Mouse (Mus musculus) embryonic facial prominence, embryonic 15.5 days (tissue): ENCODE measurements around the gene Map3k1. TPM values are rescaled to one million over a fixed set of nuclear protein-coding genes. Genes with fewer than 3 reads are reported as not detected.

Source experiments
- ATAC-seq: fragments of 200-750 bp; cut with Nextera tagmentation; 2 replicates; pipeline ENCODE4 v1.8.0; 2017; ENCODE audit warnings: low read depth, moderate TSS enrichment; ENCODE audit not compliant: insufficient number of reproducible peaks, low FRiP score, low TSS enrichment
- H3K27ac ChIP-seq: fragments of 300-500 bp; sonication (generic); replicated peaks from 2 replicates; pipeline ENCODE4 v1.5.1; 2015; ENCODE audit warnings: mild to moderate bottlenecking, inconsistent platforms
- H3K27me3 ChIP-seq: fragments of 300-500 bp; sonication (generic); 2 replicates; pipeline ENCODE4 v1.6.1; 2015; ENCODE audit warnings: inconsistent platforms
- H3K36me3 ChIP-seq: fragments of 300-500 bp; sonication (generic); 2 replicates; pipeline ENCODE4 v1.6.1; 2015; ENCODE audit warnings: mild to moderate bottlenecking, inconsistent platforms
- H3K4me1 ChIP-seq: fragments of 300-500 bp; sonication (generic); 2 replicates; pipeline ENCODE4 v1.6.1; 2015; ENCODE audit warnings: inconsistent platforms
- H3K4me2 ChIP-seq: fragments of 300-500 bp; sonication (generic); replicated peaks from 2 replicates; pipeline ENCODE4 v1.6.1; 2015; ENCODE audit warnings: mild to moderate bottlenecking, inconsistent platforms
- H3K4me3 ChIP-seq: fragments of 300-500 bp; sonication (generic); replicated peaks from 2 replicates; pipeline ENCODE4 v1.5.1; 2015; ENCODE audit warnings: mild to moderate bottlenecking, inconsistent platforms
- H3K9ac ChIP-seq: fragments of 300-500 bp; sonication (generic); 2 replicates; pipeline ENCODE4 v1.6.1; 2015; ENCODE audit warnings: inconsistent platforms
- H3K9me3 ChIP-seq: fragments of 300-500 bp; sonication (generic); replicated peaks from 2 replicates; pipeline ENCODE4 v1.6.1; 2016; ENCODE audit warnings: inconsistent platforms
- WGBS: fragments of 180-500 bp; shearing (Covaris S2); methylation state at CpG from one replicate; pipeline ENCODE4 v1.1.7; 2015; 5-methylcytosine and 5-hydroxymethylcytosine counted together
- polyA plus RNA-seq: library from polyadenylated mRNA; unstranded; fragments of >200 nt; fragmentation: Nextera tagmentation; extraction: Ambion mirVana; gene quantifications from 2 replicates; pipeline ENCODE4 v1.2.1, GENCODE M21; 2015

Gene Map3k1
- polyA plus RNA-seq, 1 experiment from 2014 or later: 16.3 TPM

DNA sequence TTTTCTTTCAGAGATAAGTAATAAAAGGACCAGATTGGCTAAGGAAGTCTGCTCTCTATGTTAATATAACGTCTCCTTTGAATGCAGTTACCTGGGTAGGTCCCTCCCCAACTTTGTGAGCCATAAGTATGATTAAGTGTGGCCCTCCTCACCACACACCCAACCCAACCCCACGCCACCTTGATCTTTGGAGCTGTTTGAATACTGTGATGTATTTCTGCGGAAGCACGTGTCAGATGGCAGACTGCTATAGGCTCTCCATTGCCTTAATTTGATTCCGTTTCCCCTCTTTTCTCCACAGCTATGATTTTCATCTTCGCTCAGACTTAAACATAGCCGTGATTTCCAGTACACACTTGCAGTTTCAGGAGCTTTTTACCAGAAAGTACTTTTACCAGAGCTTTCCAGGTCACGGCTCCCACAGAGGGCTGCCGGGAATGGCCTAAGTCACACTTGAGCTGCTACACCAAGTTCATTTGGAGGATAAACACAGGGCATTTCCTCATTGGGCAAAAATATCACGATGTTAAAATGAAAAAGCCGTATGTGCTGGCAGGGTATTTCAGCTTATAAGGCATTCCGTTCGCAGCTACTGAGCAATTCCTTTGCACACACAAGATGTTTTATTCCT lies 2.3 kb upstream of the Map3k1 start:
- Histone ChIP-seq H3K4me1 (peaks cover 5% of the 10 kb centered on the region; the same call in 1 of the 2 replicates), H3K36me3 (no peaks in the 10 kb centered on the region), H3K27ac (no peak overlapping the region), H3K27me3 (no peaks in the 10 kb centered on the region), H3K4me3 (no peak overlapping the region), H3K4me2 (no peak overlapping the region), H3K9me3 (no peaks in the 10 kb centered on the region), H3K9ac (no peak overlapping the region)
- WGBS: 82% methylated on average over 13 of the region's 13 CpGs
- ATAC-seq: no peak

DNA sequence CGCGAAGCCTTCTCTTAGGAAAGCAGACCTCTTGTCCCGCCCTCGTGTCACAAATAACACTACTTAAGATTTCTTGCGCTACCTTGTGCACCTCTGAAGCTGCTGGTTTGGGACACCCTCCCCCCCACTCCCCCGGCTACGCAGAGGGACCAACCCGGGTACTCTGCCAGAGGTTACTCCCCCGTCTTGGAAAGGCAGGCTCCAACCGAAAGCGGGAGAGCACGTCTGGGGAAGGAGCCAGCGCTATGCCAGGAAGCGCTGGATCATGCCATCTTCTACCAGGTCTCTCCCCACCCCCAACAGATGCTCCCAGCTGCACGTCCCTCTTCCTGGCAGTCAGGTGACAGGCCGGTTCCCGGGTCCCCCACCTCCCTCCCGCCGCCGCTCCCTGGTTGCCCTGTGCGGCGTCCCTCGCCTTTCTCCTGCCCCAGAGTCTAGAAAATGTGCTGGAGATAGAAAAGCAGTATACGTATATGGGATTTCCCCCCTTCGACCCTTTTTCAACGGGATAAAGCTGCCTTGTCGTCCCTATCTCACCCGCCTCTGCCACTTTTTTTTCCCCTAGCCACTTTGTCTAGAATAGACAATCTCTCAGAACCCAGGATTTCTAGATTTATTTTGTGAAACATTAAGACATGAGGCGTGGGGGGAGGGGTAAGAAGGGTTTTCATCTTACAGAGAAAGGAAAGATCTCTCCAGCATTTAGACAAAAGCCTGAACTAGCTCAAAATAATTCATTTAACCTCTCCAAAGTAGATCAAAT lies 854 bp upstream of the Map3k1 start:
- H3K4me1 ChIP-seq: peaks cover 18% of the 10 kb centered on the region
- ATAC-seq: peak; percentile 56
- no peaks in the 10 kb centered on the region for H3K9me3 ChIP-seq
- H3K27ac ChIP-seq: peak overlapping the region; percentile 95
- H3K36me3 ChIP-seq: no peaks in the 10 kb centered on the region
- peak overlapping the region; percentile 90 for H3K4me3 ChIP-seq
- peak overlapping the region; percentile 88 for H3K4me2 ChIP-seq
- no peaks in the 10 kb centered on the region for H3K27me3 ChIP-seq
- peak overlapping the region; percentile 84 for H3K9ac ChIP-seq
- WGBS: 2% methylated on average over 29 of the region's 29 CpGs

DNA sequence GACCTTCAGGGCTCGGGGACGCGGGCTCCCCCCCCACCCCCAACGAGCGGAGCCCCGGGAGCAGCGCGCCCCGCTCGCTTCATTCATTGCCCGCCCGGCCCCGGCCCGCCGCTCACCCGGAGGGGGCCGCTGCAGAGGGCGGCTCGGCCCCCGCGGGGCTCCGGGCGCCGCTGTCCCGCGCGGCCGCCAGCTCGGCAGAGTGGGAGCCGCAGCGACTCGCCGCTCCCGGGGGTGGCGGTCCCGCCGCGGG lies 481 bp downstream of the Map3k1 start:
- Histone ChIP-seq H3K27me3 (no peaks in the 10 kb centered on the region), H3K36me3 (no peaks in the 10 kb centered on the region), H3K9me3 (no peaks in the 10 kb centered on the region)

DNA sequence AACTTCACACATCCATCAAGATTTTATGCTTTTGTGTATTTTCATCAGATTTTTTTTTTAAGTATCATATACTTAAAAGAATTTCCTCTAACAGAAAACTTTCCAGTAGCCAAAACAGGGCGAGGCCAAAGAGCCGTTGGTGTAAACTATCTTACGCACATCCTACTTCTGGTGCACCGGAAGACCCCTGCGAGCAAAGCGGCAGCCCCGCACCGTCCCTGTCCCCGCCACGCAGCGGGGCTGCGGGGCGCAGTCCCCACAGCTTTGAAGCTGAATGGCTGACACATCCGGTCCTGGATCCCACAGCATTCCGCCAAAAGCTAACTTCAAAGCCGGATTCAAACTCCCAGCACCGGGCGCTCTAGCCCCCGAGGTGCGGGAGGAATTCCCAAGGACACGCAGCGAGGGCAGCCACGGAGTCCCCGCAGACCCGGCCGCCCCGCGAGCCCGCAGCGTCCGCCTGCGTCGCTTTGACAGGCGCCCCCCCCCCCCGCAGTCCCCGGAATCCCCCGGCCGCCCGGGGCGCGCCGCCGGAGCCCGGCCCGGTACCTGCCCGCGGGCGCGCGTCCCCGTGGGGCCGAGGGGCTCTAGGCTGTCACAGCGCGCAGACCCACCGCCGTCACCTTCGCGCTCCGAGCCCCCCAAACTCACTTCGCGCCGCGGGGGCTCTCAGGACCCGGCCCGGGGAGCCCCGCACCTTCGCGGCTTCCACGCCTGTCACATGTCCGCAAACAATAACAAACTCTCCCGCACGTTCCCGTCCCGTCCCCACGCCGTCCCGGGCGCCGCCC lies 1.0 kb downstream of the Map3k1 start:
- H3K9ac ChIP-seq: peak overlapping the region; percentile 84
- peaks cover 36% of the 10 kb centered on the region for H3K4me1 ChIP-seq
- peak overlapping the region; percentile 88 for H3K4me2 ChIP-seq
- no peaks in the 10 kb centered on the region for H3K9me3 ChIP-seq
- peak overlapping the region; percentile 90 for H3K4me3 ChIP-seq
- no peaks in the 10 kb centered on the region for H3K27me3 ChIP-seq
- no peaks in the 10 kb centered on the region for H3K36me3 ChIP-seq
- peak overlapping the region; percentile 95 for H3K27ac ChIP-seq
- WGBS: under 1% methylated on average over 67 of the region's 79 CpGs
- peak; percentile 16; the same call in 1 of the 2 replicates for ATAC-seq

More for the DNA sequence above, 481 bp downstream of the Map3k1 start:
- H3K4me1 ChIP-seq: peaks cover 31% of the 10 kb centered on the region
- H3K27ac ChIP-seq: peak overlapping the region; percentile 95
- peak overlapping the region; percentile 84 for H3K9ac ChIP-seq
- peak overlapping the region; percentile 90 for H3K4me3 ChIP-seq
- ATAC-seq: peak; percentile 56
- 0% methylated on average over 23 of the region's 38 CpGs for WGBS
- H3K4me2 ChIP-seq: peak overlapping the region; percentile 88

DNA sequence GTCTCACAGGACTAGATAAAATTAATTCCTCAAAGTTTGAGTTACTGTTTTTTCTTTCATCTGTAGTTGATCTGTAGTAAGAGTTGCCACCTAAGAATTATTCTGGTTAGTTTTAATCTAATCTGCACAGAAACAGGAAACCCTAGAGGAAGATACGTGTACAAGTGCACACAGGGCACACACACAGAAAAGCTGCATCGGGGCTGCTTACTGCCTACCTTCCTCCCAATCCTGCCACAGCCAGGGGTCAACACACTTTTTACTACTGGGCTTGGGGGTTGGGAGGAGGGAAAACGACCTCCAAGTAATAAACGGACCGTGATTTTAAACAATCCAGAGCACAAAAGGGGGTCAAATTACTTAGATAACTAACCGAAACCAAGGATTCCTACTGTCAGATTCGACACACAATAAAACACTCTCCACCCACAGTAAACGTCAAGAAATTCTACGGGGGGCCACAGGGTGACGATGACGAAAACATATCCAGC lies 1.6 kb downstream of the Map3k1 start:
- H3K4me3 ChIP-seq: peak overlapping the region; percentile 90
- no peaks in the 10 kb centered on the region for H3K27me3 ChIP-seq
- H3K36me3 ChIP-seq: no peaks in the 10 kb centered on the region
- H3K9ac ChIP-seq: 0 out of 2 replicates have a peak overlapping the region, but pooled peaks have one; percentile 84
- H3K4me2 ChIP-seq: peak overlapping the region; percentile 88
- H3K9me3 ChIP-seq: no peaks in the 10 kb centered on the region
- 0 out of 2 replicates have a peak overlapping the region, but pooled peaks have one; percentile 48 for H3K27ac ChIP-seq
- no peak for ATAC-seq
- under 1% methylated on average over 11 of the region's 11 CpGs for WGBS
- H3K4me1 ChIP-seq: peaks cover 43% of the 10 kb centered on the region

DNA sequence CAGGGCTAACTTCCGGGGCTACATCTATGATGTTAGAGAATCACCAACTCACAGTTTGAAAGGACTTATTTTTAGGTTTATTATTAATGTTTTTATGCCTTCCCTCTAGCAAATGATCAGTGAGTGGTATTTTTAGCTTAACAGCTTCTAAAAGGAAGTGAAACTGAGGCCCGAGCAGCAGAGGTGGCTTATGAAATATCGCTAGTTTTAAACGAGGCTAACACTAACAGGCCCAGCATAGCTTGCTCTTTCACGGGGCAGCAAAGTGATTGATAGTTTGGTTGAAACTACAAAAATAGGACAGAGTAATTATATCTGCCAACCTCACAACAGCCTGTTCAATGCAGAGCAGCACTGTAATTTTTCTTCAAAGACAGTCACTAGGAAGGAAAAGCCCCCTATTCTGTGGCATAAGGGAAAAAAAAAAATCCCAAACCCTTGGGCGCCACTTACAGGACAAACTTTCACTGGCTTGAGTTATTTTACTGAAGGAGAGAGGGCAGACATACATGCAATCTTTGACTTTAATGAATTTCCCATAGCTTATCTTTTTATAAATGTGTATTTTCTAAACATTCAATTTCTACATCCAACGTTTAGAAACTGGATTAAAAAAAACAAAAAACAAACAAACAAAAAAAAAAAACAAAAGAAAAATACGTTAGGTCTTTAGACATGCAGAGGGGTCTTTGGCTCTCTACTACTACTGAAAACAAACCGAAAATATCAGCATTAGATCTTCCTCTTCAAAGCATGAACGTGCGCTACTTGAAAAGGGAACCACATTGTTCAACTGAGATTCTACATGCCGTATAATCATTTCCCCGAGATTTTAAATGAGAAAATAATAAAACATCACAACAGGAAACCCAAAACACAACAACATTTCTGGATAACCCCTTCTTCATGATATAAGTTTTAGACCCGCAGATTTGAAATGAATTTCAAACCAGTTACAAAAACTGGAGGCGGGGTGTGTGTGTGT lies 2.8 kb downstream of the Map3k1 start:
- 50% methylated on average over 15 of the region's 15 CpGs for WGBS
- Histone ChIP-seq H3K9me3 (no peaks in the 10 kb centered on the region), H3K27me3 (no peaks in the 10 kb centered on the region), H3K9ac (no peak overlapping the region), H3K4me1 (peaks cover 54% of the 10 kb centered on the region), H3K4me2 (peak overlapping the region; percentile 88; the same call in 1 of the 2 replicates), H3K4me3 (peak overlapping the region; percentile 90; the same call in 1 of the 2 replicates), H3K27ac (peak overlapping the region; percentile 44; the same call in 1 of the 2 replicates), H3K36me3 (no peaks in the 10 kb centered on the region)
- ATAC-seq: no peak

DNA sequence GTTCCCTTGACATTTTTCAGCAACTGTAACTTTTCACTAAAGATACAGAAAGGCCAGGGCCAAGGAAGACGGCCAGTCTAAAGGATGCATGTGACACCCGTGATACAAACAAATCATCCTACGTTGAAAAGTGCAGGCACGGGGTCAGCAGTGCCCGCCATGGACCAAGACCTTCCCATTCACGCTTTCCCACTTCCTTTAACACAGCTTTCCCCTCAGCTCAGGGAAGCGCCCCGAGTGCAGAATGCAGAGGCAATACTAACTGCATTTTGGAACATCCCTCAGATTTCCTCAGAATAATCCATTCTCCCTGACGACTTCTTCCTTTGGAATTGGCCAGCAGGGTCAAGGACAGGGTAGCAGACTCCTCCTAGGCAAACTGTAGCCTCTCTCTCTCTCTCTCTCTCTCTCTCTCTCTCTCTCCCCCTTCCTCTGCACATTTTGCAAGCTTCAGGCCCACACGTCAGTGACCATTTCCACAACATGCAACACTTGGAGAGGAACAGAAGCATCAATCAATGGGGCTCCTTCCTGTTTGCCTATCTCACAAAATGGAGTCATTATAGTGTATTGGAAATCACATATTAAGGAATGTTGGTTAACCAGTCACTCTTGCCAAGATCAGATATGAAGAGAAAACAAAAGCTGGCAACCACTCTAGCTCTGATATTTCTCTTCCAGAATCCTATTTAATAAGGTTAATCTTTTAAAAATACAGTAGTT lies 3.7 kb downstream of the Map3k1 start:
- peak overlapping the region; percentile 29 for H3K27ac ChIP-seq
- H3K27me3 ChIP-seq: no peaks in the 10 kb centered on the region
- no peak overlapping the region for H3K4me3 ChIP-seq
- 0 out of 2 replicates have a peak overlapping the region, but pooled peaks have one; percentile 6 for H3K4me2 ChIP-seq
- H3K4me1 ChIP-seq: peaks cover 58% of the 10 kb centered on the region
- no peak for ATAC-seq
- WGBS: 65% methylated on average over 10 of the region's 10 CpGs
- no peaks in the 10 kb centered on the region for H3K36me3 ChIP-seq
- H3K9me3 ChIP-seq: no peaks in the 10 kb centered on the region
- H3K9ac ChIP-seq: no peak overlapping the region

DNA sequence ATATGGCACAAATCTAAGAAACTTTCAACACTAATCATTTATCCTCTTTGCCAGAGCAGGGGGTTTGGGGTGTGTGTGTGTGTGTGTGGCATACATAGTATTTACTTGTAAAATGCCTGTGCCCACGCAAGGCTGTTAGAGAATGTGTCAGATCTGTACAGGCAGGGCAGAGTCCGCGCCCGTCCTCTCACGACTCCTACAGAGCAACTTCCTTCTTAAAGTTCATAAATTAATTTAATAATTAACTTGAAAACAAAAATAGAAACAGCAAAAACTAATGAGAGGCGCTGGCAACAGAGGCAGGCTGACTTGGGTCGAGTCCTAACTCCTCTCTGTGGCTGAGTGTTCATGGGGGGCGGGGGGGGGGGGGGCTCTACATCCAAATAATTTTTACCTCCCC lies 4.6 kb downstream of the Map3k1 start:
- H3K36me3 ChIP-seq: no peaks in the 10 kb centered on the region
- no peaks in the 10 kb centered on the region for H3K9me3 ChIP-seq
- no peak overlapping the region for H3K9ac ChIP-seq
- no peak for ATAC-seq
- no peak overlapping the region for H3K4me3 ChIP-seq
- WGBS: 43% methylated on average over 8 of the region's 8 CpGs
- H3K4me2 ChIP-seq: peak overlapping the region; percentile 30; the same call in 1 of the 2 replicates
- H3K27me3 ChIP-seq: no peaks in the 10 kb centered on the region
- no peak overlapping the region for H3K27ac ChIP-seq
- H3K4me1 ChIP-seq: peaks cover 53% of the 10 kb centered on the region

DNA sequence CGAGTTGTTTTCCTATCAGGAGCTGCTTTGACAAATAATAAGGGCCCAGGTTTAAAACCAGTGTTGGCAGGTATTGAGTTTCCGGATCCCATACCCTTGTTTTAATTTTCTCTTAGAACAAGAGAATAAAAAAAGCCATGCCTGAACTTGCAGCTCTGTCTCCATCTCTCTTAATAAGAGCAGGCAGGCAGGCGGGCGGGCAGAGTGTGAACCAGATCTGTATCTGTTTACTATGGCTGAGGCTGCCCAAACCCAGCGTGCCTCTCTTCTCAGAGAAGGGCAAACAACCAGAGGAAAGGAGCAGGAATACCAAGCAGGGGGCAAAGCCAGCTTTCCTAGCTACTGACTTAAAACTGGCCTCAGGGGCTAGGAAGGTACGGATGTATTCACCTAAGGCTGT lies 5.3 kb downstream of the Map3k1 start:
- peaks cover 59% of the 10 kb centered on the region for H3K4me1 ChIP-seq
- no peaks in the 10 kb centered on the region for H3K9me3 ChIP-seq
- H3K27ac ChIP-seq: 0 out of 2 replicates have a peak overlapping the region, but pooled peaks have one; percentile 30
- no peak for ATAC-seq
- H3K27me3 ChIP-seq: no peaks in the 10 kb centered on the region
- H3K4me2 ChIP-seq: peak overlapping the region; percentile 30; the same call in 1 of the 2 replicates
- WGBS: 37% methylated on average over 6 of the region's 6 CpGs
- H3K9ac ChIP-seq: no peak overlapping the region
- no peak overlapping the region for H3K4me3 ChIP-seq
- no peaks in the 10 kb centered on the region for H3K36me3 ChIP-seq

DNA sequence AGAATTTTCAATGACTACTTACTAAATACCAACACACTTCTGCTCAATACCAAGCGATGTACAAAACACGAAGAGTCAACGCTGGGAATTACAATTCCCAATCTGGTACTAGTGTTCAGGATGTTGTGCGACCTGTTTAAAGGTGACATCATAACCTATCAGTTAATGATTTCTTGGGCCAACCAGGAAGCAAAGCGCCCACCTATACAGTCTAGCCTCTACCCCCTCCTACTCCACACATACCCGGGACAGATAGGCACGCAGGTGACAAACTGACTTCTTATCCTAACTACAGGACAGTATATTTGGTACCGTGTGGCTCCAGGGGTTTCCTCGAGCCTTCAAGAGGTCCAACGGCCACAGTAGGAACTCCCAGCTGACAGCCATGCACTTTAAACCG lies 5.9 kb downstream of the Map3k1 start:
- no peak overlapping the region for H3K4me3 ChIP-seq
- H3K4me2 ChIP-seq: peak overlapping the region; percentile 2; the same call in 1 of the 2 replicates
- no peaks in the 10 kb centered on the region for H3K9me3 ChIP-seq
- H3K4me1 ChIP-seq: peaks cover 65% of the 10 kb centered on the region
- no peak overlapping the region for H3K9ac ChIP-seq
- no peak for ATAC-seq
- no peaks in the 10 kb centered on the region for H3K36me3 ChIP-seq
- no peaks in the 10 kb centered on the region for H3K27me3 ChIP-seq
- 76% methylated on average over 11 of the region's 11 CpGs for WGBS
- peak overlapping the region; percentile 30; the same call in 1 of the 2 replicates for H3K27ac ChIP-seq
